Mouse (Mus musculus) liver, embryonic 13.5 days (tissue): ENCODE measurements around the gene Rxfp4. TPM values are rescaled to one million over a fixed set of nuclear protein-coding genes. Genes with fewer than 3 reads are reported as not detected.

Experiments used
- ATAC-seq: fragments of 200-750 bp; cut with Nextera tagmentation; 2 replicates; pipeline ENCODE4 v1.8.0; 2017; ENCODE audit warnings: low read depth, mild to moderate bottlenecking, moderate number of reproducible peaks, moderate library complexity
- DNase-seq: peaks from one replicate; pipeline ENCODE4 v3.0.0; 2022
- H3K27ac ChIP-seq: fragments of 300-500 bp; sonication (generic); 2 replicates; pipeline ENCODE4 v1.5.1; 2015; ENCODE audit warnings: moderate library complexity, mild to moderate bottlenecking, inconsistent platforms
- H3K27me3 ChIP-seq: fragments of 300-500 bp; sonication (generic); 2 replicates; pipeline ENCODE4 v1.6.1; 2015; ENCODE audit warnings: mild to moderate bottlenecking, inconsistent platforms
- H3K36me3 ChIP-seq: fragments of 300-500 bp; sonication (generic); 2 replicates; pipeline ENCODE4 v1.6.1; 2015; ENCODE audit warnings: mild to moderate bottlenecking, inconsistent platforms
- H3K4me1 ChIP-seq: fragments of 300-500 bp; sonication (generic); replicated peaks from 2 replicates; pipeline ENCODE4 v1.6.1; 2015; ENCODE audit warnings: inconsistent platforms
- H3K4me2 ChIP-seq: fragments of 300-500 bp; sonication (generic); 2 replicates; pipeline ENCODE4 v1.6.1; 2015; ENCODE audit warnings: inconsistent platforms, mild to moderate bottlenecking, moderate library complexity
- H3K4me3 ChIP-seq: fragments of 300-500 bp; sonication (generic); replicated peaks from 2 replicates; pipeline ENCODE4 v1.5.1; 2015; ENCODE audit warnings: mild to moderate bottlenecking, inconsistent platforms
- H3K9ac ChIP-seq: fragments of 300-500 bp; sonication (generic); 2 replicates; pipeline ENCODE4 v1.6.1; 2015; ENCODE audit warnings: mild to moderate bottlenecking, inconsistent platforms
- H3K9me3 ChIP-seq: fragments of 300-500 bp; sonication (generic); replicated peaks from 2 replicates; pipeline ENCODE4 v1.6.1; 2016; ENCODE audit warnings: inconsistent platforms
- WGBS: fragments of 180-500 bp; shearing (Covaris S2); methylation state at CpG from one replicate; pipeline ENCODE4 v1.1.7; 2015; ENCODE audit not compliant: insufficient replicate concordance; 5-methylcytosine and 5-hydroxymethylcytosine counted together
- polyA plus RNA-seq: library from polyadenylated mRNA; unstranded; fragments of >200 nt; fragmentation: Nextera tagmentation; extraction: Ambion mirVana; gene quantifications from 2 replicates; pipeline ENCODE4 v1.2.1, GENCODE M21; 2015

Gene Rxfp4
- polyA plus RNA-seq, 1 experiment from 2014 or later = not detected

GRCm38 (mm10) chr3:88626316-88626715 lies 26.6 kb downstream of the Rxfp4 start:
- WGBS = 66% methylated on average over 7 of the region's 7 CpGs
- Histone ChIP-seq H3K4me1 (peaks cover 98% of the 10 kb centered on the region), H3K4me2 (0 out of 2 replicates have a peak overlapping the region, but pooled peaks have one; percentile 14), H3K9ac (peak overlapping the region; percentile 23), H3K27me3 (no peaks in the 10 kb centered on the region), H3K27ac (peak overlapping the region; percentile 51), H3K4me3 (no peak overlapping the region), H3K9me3 (no peaks in the 10 kb centered on the region), H3K36me3 (peaks cover 14% of the 10 kb centered on the region)
- DNase-seq (no peak), ATAC-seq (no peak)

DNA sequence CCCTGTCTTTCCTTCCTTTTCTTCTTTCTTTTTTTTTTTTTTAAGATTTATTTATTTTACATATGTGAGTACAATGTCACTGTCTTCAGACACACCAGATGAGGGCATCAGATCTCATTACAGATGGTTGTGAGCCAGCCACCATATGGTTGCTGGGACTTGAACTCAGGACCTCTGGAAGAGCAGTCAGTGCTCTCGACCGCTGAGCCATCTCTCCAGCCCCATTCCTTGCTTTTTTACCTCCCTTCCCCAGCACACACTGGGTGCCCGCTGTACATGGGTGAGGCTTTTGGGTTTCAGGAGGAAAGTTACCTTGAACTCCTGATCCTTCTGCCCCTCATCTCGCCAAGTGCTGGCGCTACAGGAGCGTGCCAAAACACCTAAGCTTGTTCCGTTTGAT lies 27.4 kb downstream of the Rxfp4 start:
- Histone ChIP-seq H3K27me3 (0 out of 2 replicates have a peak, but pooled peaks cover 1% of the 10 kb centered on the region), H3K9me3 (no peaks in the 10 kb centered on the region), H3K36me3 (peaks cover 13% of the 10 kb centered on the region), H3K4me3 (no peak overlapping the region), H3K9ac (no peak overlapping the region), H3K4me2 (no peak overlapping the region), H3K27ac (peak overlapping the region; percentile 47; the same call in 1 of the 2 replicates), H3K4me1 (peaks cover 98% of the 10 kb centered on the region)
- 75% methylated on average over 7 of the region's 7 CpGs for WGBS
- DNase-seq (no peak), ATAC-seq (no peak)

GRCm38 (mm10) chr3:88624951-88625350 lies 28.0 kb downstream of the Rxfp4 start:
- Histone ChIP-seq H3K27me3 (0 out of 2 replicates have a peak, but pooled peaks cover 5% of the 10 kb centered on the region), H3K4me1 (peaks cover 99% of the 10 kb centered on the region), H3K27ac (peak overlapping the region; percentile 47), H3K9me3 (no peaks in the 10 kb centered on the region), H3K4me3 (no peak overlapping the region), H3K4me2 (peak overlapping the region; percentile 99), H3K36me3 (peaks cover 9% of the 10 kb centered on the region), H3K9ac (0 out of 2 replicates have a peak overlapping the region, but pooled peaks have one; percentile 9)
- ATAC-seq = no peak
- WGBS = 27% methylated on average over 2 of the region's 2 CpGs
- no peak for DNase-seq

DNA sequence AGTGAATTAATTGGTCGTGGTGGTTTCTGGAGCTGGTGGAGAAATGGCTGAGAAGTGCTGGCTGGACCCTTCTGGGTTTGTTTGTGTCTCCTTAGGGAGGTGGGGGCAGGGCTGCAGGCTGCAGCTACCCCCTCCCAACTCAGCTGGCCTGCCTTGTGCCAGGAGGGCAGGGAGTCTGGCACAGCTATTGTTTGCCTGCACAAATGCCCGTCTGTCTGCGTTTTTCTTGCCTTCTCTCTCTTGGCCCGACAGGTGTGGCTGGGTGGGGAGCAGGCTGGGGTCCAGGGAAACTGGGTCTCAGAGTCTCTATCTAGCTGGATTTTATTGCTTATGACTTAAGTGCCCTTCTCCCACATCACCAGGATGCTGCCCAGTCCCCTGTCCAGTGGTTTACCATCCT lies 28.6 kb downstream of the Rxfp4 start:
- peak overlapping the region; percentile 99 for H3K4me2 ChIP-seq
- DNase-seq (no peak), ATAC-seq (no peak)
- H3K9ac ChIP-seq = peak overlapping the region; percentile 9; the same call in 1 of the 2 replicates
- 0 out of 2 replicates have a peak, but pooled peaks cover 5% of the 10 kb centered on the region for H3K27me3 ChIP-seq
- no peaks in the 10 kb centered on the region for H3K9me3 ChIP-seq
- WGBS = 25% methylated on average over 4 of the region's 4 CpGs
- peak overlapping the region; percentile 78 for H3K4me3 ChIP-seq
- peaks cover 3% of the 10 kb centered on the region for H3K36me3 ChIP-seq
- H3K27ac ChIP-seq = no peak overlapping the region
- H3K4me1 ChIP-seq = peaks cover 100% of the 10 kb centered on the region

DNA sequence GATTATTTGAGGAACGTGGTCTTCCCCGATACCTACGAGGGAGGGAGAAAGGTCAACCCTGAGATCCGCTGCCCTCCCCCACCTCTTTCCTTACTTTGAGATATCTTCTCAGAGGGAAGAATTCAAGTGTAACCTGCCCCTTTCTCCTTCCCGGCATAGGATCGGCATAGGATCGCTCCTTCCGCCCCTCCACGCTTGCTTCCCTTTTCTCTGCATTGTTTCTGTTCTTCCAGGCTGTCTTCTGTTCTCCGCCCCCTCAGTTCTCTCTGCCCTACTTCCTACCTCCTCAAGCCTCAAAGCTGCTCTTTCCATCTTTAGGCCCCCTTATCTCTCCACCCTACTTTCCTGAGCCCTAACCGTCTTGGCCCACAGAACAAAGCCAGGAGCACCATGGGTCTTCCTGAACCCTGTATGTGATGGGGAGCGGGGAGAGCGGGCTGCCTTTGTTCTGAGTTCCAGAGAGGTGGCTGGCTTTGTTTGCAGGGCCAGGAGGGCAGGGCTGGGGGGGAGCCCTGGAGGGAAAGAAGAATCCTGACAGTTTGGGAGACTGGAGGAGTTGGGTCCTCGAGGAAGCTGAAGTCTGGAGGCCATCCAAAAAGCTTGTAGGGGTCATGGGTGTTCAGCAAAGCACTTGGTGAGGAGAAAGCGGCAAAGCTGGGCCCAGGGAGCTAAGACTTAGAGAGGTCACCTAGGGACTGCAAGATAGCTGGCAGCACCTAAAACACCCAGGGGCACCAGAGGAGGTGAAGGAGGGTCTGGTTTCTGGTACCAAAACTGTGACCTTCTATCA lies 29.4 kb downstream of the Rxfp4 start:
- 4% methylated on average over 14 of the region's 15 CpGs for WGBS
- DNase-seq (no peak), ATAC-seq (no peak)
- peak overlapping the region; percentile 99 for H3K4me2 ChIP-seq
- peaks cover 100% of the 10 kb centered on the region for H3K4me1 ChIP-seq
- 0 out of 2 replicates have a peak, but pooled peaks cover 5% of the 10 kb centered on the region for H3K27me3 ChIP-seq
- peak overlapping the region; percentile 85 for H3K9ac ChIP-seq
- H3K9me3 ChIP-seq = no peaks in the 10 kb centered on the region
- H3K36me3 ChIP-seq = no peaks in the 10 kb centered on the region
- peak overlapping the region; percentile 86 for H3K27ac ChIP-seq
- peak overlapping the region; percentile 78 for H3K4me3 ChIP-seq

- WGBS = 0% methylated on average over 6 of the region's 6 CpGs
- ATAC-seq (no peak), DNase-seq (no peak)
- no peaks in the 10 kb centered on the region for H3K36me3 ChIP-seq
- H3K9ac ChIP-seq = peak overlapping the region; percentile 85
- peak overlapping the region; percentile 99 for H3K4me2 ChIP-seq
- no peaks in the 10 kb centered on the region for H3K9me3 ChIP-seq
- peaks cover 100% of the 10 kb centered on the region for H3K4me1 ChIP-seq
- H3K27me3 ChIP-seq = 0 out of 2 replicates have a peak, but pooled peaks cover 5% of the 10 kb centered on the region
- peak overlapping the region; percentile 86 for H3K27ac ChIP-seq
- H3K4me3 ChIP-seq = peak overlapping the region; percentile 78
Observed at GRCm38 (mm10) chr3:88622941-88623345, 30.0 kb downstream of the Rxfp4 start.

DNA sequence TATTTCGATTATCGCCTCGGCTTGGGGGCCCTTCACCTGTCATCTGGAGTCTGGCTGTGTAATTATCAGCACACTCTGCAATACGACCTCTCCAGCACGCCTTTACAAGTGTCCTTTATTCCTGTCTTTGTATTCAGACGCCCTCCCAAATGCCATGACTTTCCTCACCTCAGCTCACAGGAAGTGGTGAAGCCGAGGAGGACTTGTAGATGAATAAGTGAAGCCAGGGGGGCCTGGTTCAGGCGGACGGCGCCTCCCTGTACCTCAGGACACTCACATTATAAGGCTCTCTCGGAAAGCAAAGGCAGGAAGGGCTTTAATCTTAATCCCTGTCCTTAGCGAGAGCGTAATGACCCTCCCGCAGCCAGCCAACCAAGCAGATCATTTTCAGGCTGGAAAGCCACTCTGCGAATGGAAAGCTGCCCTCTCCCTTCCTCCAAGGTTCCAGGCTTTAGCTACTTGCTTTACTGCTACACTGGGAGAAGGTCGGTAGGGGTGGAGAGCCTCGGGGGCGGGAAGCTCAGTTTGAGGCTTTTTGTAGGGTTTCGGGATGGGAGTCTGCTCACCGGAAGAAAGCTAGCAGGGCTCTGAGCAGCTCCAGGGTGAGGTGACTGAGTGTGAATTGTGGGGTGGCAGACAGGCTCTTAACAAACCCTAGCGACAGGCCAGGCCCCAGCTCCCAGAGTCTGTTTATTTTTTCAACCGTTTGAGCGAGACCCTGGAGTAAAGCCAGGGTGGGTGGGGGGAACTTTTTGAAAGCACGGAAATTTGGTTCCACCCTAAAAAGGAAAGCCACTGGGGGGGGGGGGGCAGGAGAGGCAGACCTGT lies 30.6 kb downstream of the Rxfp4 start:
- no peak for DNase-seq
- Histone ChIP-seq H3K36me3 (no peaks in the 10 kb centered on the region), H3K4me2 (peak overlapping the region; percentile 99), H3K4me1 (peaks cover 97% of the 10 kb centered on the region), H3K9me3 (no peaks in the 10 kb centered on the region), H3K27me3 (0 out of 2 replicates have a peak, but pooled peaks cover 5% of the 10 kb centered on the region), H3K4me3 (peak overlapping the region; percentile 78), H3K9ac (peak overlapping the region; percentile 85), H3K27ac (peak overlapping the region; percentile 86)
- no peak for ATAC-seq
- WGBS = under 1% methylated on average over 24 of the region's 24 CpGs

GRCm38 (mm10) chr3:88621537-88622112 lies 31.3 kb downstream of the Rxfp4 start:
- H3K9ac ChIP-seq = peak overlapping the region; percentile 85
- under 1% methylated on average over 36 of the region's 36 CpGs for WGBS
- no peaks in the 10 kb centered on the region for H3K9me3 ChIP-seq
- 0 out of 2 replicates have a peak, but pooled peaks cover 5% of the 10 kb centered on the region for H3K27me3 ChIP-seq
- H3K4me2 ChIP-seq = peak overlapping the region; percentile 99
- peak overlapping the region; percentile 78 for H3K4me3 ChIP-seq
- H3K4me1 ChIP-seq = peaks cover 91% of the 10 kb centered on the region
- ATAC-seq = no peak
- DNase-seq = no peak
- no peaks in the 10 kb centered on the region for H3K36me3 ChIP-seq
- peak overlapping the region; percentile 86 for H3K27ac ChIP-seq

- Histone ChIP-seq H3K9ac (peak overlapping the region; percentile 85), H3K4me1 (peaks cover 88% of the 10 kb centered on the region), H3K27me3 (0 out of 2 replicates have a peak, but pooled peaks cover 5% of the 10 kb centered on the region), H3K9me3 (no peaks in the 10 kb centered on the region), H3K4me2 (peak overlapping the region; percentile 99), H3K36me3 (no peaks in the 10 kb centered on the region), H3K27ac (peak overlapping the region; percentile 86), H3K4me3 (peak overlapping the region; percentile 78)
- ATAC-seq (peak; percentile 69), DNase-seq (peak; percentile 60)
- under 1% methylated on average over 64 of the region's 64 CpGs for WGBS
Observed at GRCm38 (mm10) chr3:88620992-88621536, 31.9 kb downstream of the Rxfp4 start.

DNA sequence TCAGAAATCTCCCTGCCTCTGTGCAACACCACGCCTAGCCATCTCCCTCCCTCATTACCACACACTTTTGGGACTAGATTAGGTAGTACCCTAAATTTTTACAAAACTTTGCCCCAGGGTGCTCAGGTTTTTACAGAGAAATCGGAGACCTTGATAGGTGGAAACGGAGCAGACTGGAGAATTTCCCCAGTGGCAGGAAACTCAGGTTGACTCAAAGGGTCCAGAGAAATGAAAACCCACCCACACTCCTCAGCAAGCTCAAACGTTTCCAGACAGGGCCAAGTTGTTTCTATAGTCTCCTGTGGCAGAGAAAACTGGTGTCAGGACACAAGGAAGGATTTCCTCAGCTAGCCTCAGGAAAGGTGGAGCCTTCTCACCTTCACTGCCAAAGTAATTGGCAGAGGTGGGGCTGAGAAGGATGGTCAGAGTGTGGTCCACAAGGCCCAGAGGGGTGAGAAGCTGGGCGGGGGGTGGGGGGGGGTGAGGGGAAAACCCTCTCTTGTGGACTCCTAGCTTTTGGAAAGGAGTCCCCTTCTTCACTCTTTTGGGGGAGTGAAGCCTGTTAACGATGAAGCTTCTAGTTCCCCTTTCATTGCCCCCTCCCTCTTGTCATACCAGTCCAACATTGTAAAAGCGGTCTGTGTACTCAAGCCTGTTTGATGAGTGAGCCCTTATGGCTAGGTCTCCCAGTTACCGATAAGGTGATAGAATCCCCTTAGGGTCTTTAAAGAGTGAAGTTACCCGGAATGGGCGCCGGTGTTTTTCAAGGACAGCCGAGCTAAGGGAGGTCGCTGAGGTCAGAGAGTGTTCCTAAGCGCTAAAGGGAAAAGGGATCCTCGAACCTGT lies 32.6 kb downstream of the Rxfp4 start:
- Histone ChIP-seq H3K4me3 (peak overlapping the region; percentile 78), H3K9me3 (no peaks in the 10 kb centered on the region), H3K4me2 (peak overlapping the region; percentile 99), H3K9ac (peak overlapping the region; percentile 85), H3K27ac (peak overlapping the region; percentile 86; the same call in 1 of the 2 replicates), H3K4me1 (peaks cover 81% of the 10 kb centered on the region), H3K36me3 (no peaks in the 10 kb centered on the region), H3K27me3 (0 out of 2 replicates have a peak, but pooled peaks cover 5% of the 10 kb centered on the region)
- 11% methylated on average over 15 of the region's 15 CpGs for WGBS
- no peak for DNase-seq
- ATAC-seq = no peak
